Mouse (Mus musculus): Measurements from ENCODE around the gene Il12b.

GRCm38 (mm10) chr11:44412276-44412675 is 12.4 kb downstream of the Il12b start:
- TF ChIP-seq CTCF (IDR thresholded peaks at IDR 0.05; ENCODE audit: low read depth): peak; percentile 57
- no peak for TF ChIP-seq EP300 (optimal IDR thresholded peaks at IDR 0.05)
